ENCODE assay signal across 8 mouse cellular contexts in genomic region chr17:29615024-29615551, GRCm38 (mm10). TPM values are rescaled to one million over a fixed set of nuclear protein-coding genes. Genes with fewer than 3 reads are reported as not detected.
DNase-seq lines count a peak whose midpoint lies in the region; ATAC-seq and TF ChIP-seq lines count a peak whose summit lies in the region.

No protein-coding gene starts in this region.

- TF ChIP-seq CTCF in kidney, adult 2 months (conservative IDR thresholded peaks at IDR 0.05; ENCODE audit: insufficient read depth, insufficient read length, low read depth, low read length) = no peak

- H3K9me3 ChIP-seq in forebrain, embryonic 10.5 days = no peaks in the 10 kb centered on the region
- H3K9me3 ChIP-seq in liver, embryonic 11.5 days (ENCODE audit: control insufficient read depth, low read length) = no peaks in the 10 kb centered on the region
- H3K9me3 ChIP-seq in stomach, embryonic 16.5 days (replicated peaks; ENCODE audit: control insufficient read depth, low read length) = no peaks in the 10 kb centered on the region

- H3K27ac ChIP-seq in kidney, adult 2 months (ENCODE audit: insufficient read depth, low read depth, low read length) = peak overlapping the region; percentile 79
- H3K27ac ChIP-seq in forebrain, embryonic 10.5 days = peak overlapping the region; percentile 96
- H3K27ac ChIP-seq in liver, embryonic 11.5 days (ENCODE audit: low read depth, low read length) = peak overlapping the region; percentile 96
- peak overlapping the region; percentile 96 for H3K27ac ChIP-seq in stomach, embryonic 16.5 days (ENCODE audit: low read length)

- under 1% methylated on average over 43 of the region's 43 CpGs for WGBS in kidney, adult 2 months
- 0% methylated on average over 43 of the region's 43 CpGs for WGBS in forebrain, embryonic 10.5 days
- 1% methylated on average over 42 of the region's 43 CpGs for WGBS in liver, embryonic 11.5 days
- under 1% methylated on average over 43 of the region's 43 CpGs for WGBS in stomach, embryonic 16.5 days

- H3K4me3 ChIP-seq in kidney, adult 2 months (ENCODE audit: insufficient read depth, low read depth, low read length) = peak overlapping the region; percentile 86
- peak overlapping the region; percentile 96 for H3K4me3 ChIP-seq in forebrain, embryonic 10.5 days
- peak overlapping the region; percentile 97 for H3K4me3 ChIP-seq in liver, embryonic 11.5 days (ENCODE audit: low read depth, low read length)
- H3K4me3 ChIP-seq in stomach, embryonic 16.5 days (replicated peaks; ENCODE audit: low read length) = peak overlapping the region; percentile 92

- intact Hi-C loops in left cerebral cortex, postnatal 10 days (cut with DNase I) = no loop called here

- H3K4me1 ChIP-seq in kidney, adult 2 months (ENCODE audit: control insufficient read depth, insufficient read depth, low read length) = peaks cover 19% of the 10 kb centered on the region
- peaks cover 36% of the 10 kb centered on the region for H3K4me1 ChIP-seq in forebrain, embryonic 10.5 days
- H3K4me1 ChIP-seq in liver, embryonic 11.5 days (replicated peaks; ENCODE audit: control insufficient read depth, insufficient read depth, low read length) = peaks cover 19% of the 10 kb centered on the region
- H3K4me1 ChIP-seq in stomach, embryonic 16.5 days (ENCODE audit: control insufficient read depth, insufficient read depth, low read length) = peaks cover 23% of the 10 kb centered on the region

- H3K4me2 ChIP-seq in liver, embryonic 11.5 days = peak overlapping the region; percentile 74
- H3K4me2 ChIP-seq in stomach, embryonic 16.5 days (ENCODE audit: low read depth, low read length) = peak overlapping the region; percentile 90

- TF ChIP-seq POLR2A in kidney, adult 2 months (IDR thresholded peaks at IDR 0.05; ENCODE audit: low read depth, low read length) = no peak

- no peaks in the 10 kb centered on the region for H3K36me3 ChIP-seq in kidney, adult 2 months (ENCODE audit: control insufficient read depth, insufficient read depth, low read length)
- peaks cover 33% of the 10 kb centered on the region for H3K36me3 ChIP-seq in forebrain, embryonic 10.5 days (replicated peaks)
- H3K36me3 ChIP-seq in liver, embryonic 11.5 days (ENCODE audit: control insufficient read depth, insufficient read depth, low read length) = peaks cover 10% of the 10 kb centered on the region; the same call in 1 of the 2 replicates
- H3K36me3 ChIP-seq in stomach, embryonic 16.5 days (ENCODE audit: control insufficient read depth, insufficient read depth, low read length) = no peaks in the 10 kb centered on the region

- ATAC-seq in liver, embryonic 11.5 days (replicated peaks; ENCODE audit: low FRiP score) = peak; percentile 24; the same call in 1 of the 2 replicates
- peak; percentile 45; the same call in 1 of the 2 replicates for ATAC-seq in stomach, embryonic 16.5 days (ENCODE audit: insufficient read depth, low FRiP score)

- no peaks in the 10 kb centered on the region for H3K27me3 ChIP-seq in kidney, adult 2 months (replicated peaks; ENCODE audit: control insufficient read depth, insufficient read depth, low read length)
- no peaks in the 10 kb centered on the region for H3K27me3 ChIP-seq in forebrain, embryonic 10.5 days (ENCODE audit: poor library complexity, severe bottlenecking)
- no peaks in the 10 kb centered on the region for H3K27me3 ChIP-seq in liver, embryonic 11.5 days (replicated peaks; ENCODE audit: control insufficient read depth, insufficient read depth, low read length)
- no peaks in the 10 kb centered on the region for H3K27me3 ChIP-seq in stomach, embryonic 16.5 days (ENCODE audit: control insufficient read depth, insufficient read depth, low read length)

- no peak for DNase-seq in kidney, adult 2 months
- no peak for DNase-seq in kidney, adult 18-20 months
- peak; percentile 32 for DNase-seq in MN1 (ENCODE audit: low spot score)
- no peak for DNase-seq in forebrain, embryonic 10.5 days (ENCODE audit: extremely low spot score, low spot score)
- DNase-seq in liver, embryonic 11.5 days (ENCODE audit: low spot score) = peak; percentile 42
- DNase-seq in gastrocnemius, postnatal 4 days (ENCODE audit: low spot score in 2 of 2) = no peak
- no peak for DNase-seq in left cerebral cortex, postnatal 10 days (ENCODE audit: extremely low spot score in 1 of 2, low spot score in 2 of 2)

- H3K9ac ChIP-seq in liver, embryonic 11.5 days (ENCODE audit: low read depth, low read length) = peak overlapping the region; percentile 99
- peak overlapping the region; percentile 99 for H3K9ac ChIP-seq in stomach, embryonic 16.5 days (ENCODE audit: low read length)

RNA-seq across cellular contexts. Expression of gene Gm28043, which starts 0.4 kb away (rescaled TPM):
- 0.63 and 0.71 TPM in 2 replicates for polyA plus RNA-seq in kidney, adult 2 months (2012; rRNA removed)
- polyA plus RNA-seq in forebrain, embryonic 10.5 days (2016; fragmentation: Nextera tagmentation; extraction: Ambion mirVana) = 3.6 and 3.9 TPM in 2 replicates
- 2.0 and 2.6 TPM in 2 replicates for polyA plus RNA-seq in liver, embryonic 11.5 days (2014; fragmentation: Nextera tagmentation; extraction: Ambion mirVana)
- polyA plus RNA-seq in stomach, embryonic 16.5 days (2015; fragmentation: Nextera tagmentation; extraction: Ambion mirVana) = 2.7 and 3.1 TPM in 2 replicates
- total RNA-seq in gastrocnemius, postnatal 4 days (2021) = 1 to 10 TPM; 1.7 to 2.6 TPM
- 1 to 10 TPM; 3.8 to 4.2 TPM for total RNA-seq in left cerebral cortex, postnatal 10 days (2021)

RNA-seq across cellular contexts. Expression of gene Rnf8, which starts 0.5 kb away (rescaled TPM):
- 27.1 and 31.3 TPM in 2 replicates for polyA plus RNA-seq in kidney, adult 2 months (2012; rRNA removed)
- 120 and 124 TPM in 2 replicates for polyA plus RNA-seq in forebrain, embryonic 10.5 days (2016; fragmentation: Nextera tagmentation; extraction: Ambion mirVana)
- polyA plus RNA-seq in liver, embryonic 11.5 days (2014; fragmentation: Nextera tagmentation; extraction: Ambion mirVana) = 76.9 and 77.1 TPM in 2 replicates
- 55.5 and 63.7 TPM in 2 replicates for polyA plus RNA-seq in stomach, embryonic 16.5 days (2015; fragmentation: Nextera tagmentation; extraction: Ambion mirVana)
- total RNA-seq in gastrocnemius, postnatal 4 days (2021) = 10 to 100 TPM; 36.3 to 37.6 TPM
- total RNA-seq in left cerebral cortex, postnatal 10 days (2021) = 10 to 100 TPM; 44.0 to 47.8 TPM

RNA-seq across cellular contexts. Expression of gene Cmtr1, which starts 45.3 kb away (rescaled TPM):
- polyA plus RNA-seq in kidney, adult 2 months (2012; rRNA removed) = 23.6 and 24.3 TPM in 2 replicates
- 139 and 156 TPM in 2 replicates for polyA plus RNA-seq in forebrain, embryonic 10.5 days (2016; fragmentation: Nextera tagmentation; extraction: Ambion mirVana)
- 126 and 130 TPM in 2 replicates for polyA plus RNA-seq in liver, embryonic 11.5 days (2014; fragmentation: Nextera tagmentation; extraction: Ambion mirVana)
- polyA plus RNA-seq in stomach, embryonic 16.5 days (2015; fragmentation: Nextera tagmentation; extraction: Ambion mirVana) = 102 and 110 TPM in 2 replicates
- 10 to 100 TPM; 52.0 to 56.4 TPM for total RNA-seq in gastrocnemius, postnatal 4 days (2021)
- 100 to 1,000 TPM in 1 of 2 experiments, 10 to 100 TPM in 1; 85.1 to 104 TPM for total RNA-seq in left cerebral cortex, postnatal 10 days (2021)

Comparison
In these comparisons a context has a peak if more than half of its experiments do, and no peak if none do; other contexts are left out.
1. DNase-seq: peak in MN1 (single experiment) and liver, embryonic 11.5 days (single experiment); none in kidney, adult 2 months (single experiment), kidney, adult 18-20 months (single experiment), forebrain, embryonic 10.5 days (single experiment), gastrocnemius, postnatal 4 days (0 of 2) and left cerebral cortex, postnatal 10 days (0 of 2).
2. Peak in every context shown above with its lines, with median percentiles within 50 percentile points of each other: H3K27ac ChIP-seq and H3K4me3 ChIP-seq.